Mouse (Mus musculus) CH12.LX (cell line): Measurements from ENCODE around the gene Tdp1. TPM values are rescaled to one million over a fixed set of nuclear protein-coding genes. Genes with fewer than 3 reads are reported as not detected.

Experiments
- DNase-seq: peaks from one replicate; pipeline ENCODE4 v3.0.0-alpha.2; 2013; ENCODE audit errors: extremely low read depth
- H3K27ac ChIP-seq: 2 replicates; pipeline ENCODE4 v1.5.1; 2012; ENCODE audit warnings: low read depth, mild to moderate bottlenecking, control low read depth, moderate library complexity; ENCODE audit not compliant: insufficient read depth
- H3K27me3 ChIP-seq: replicated peaks from 2 replicates; pipeline ENCODE3; 2012; ENCODE audit warnings: inconsistent platforms
- H3K36me3 ChIP-seq, 2 experiments: replicated peaks in 1 of 2; 2 replicates each; pipeline versions ENCODE3 to v1.6.1; 2012; ENCODE audit warnings: inconsistent platforms in 1 of 2, low read length in 1 of 2, mild to moderate bottlenecking in 1 of 2, mixed read lengths in 1 of 2, moderate library complexity in 1 of 2; ENCODE audit not compliant: control insufficient read depth in 1 of 2, insufficient read depth in 1 of 2
- H3K4me1 ChIP-seq, 2 experiments: 2 replicates each; pipeline ENCODE4 v1.6.1; 2012; ENCODE audit warnings: inconsistent platforms in 1 of 2, moderate library complexity in 1 of 2; ENCODE audit not compliant: insufficient read depth in 2 of 2, control insufficient read depth in 1 of 2
- H3K4me2 ChIP-seq: 2 replicates; pipeline ENCODE4 v1.6.1; 2012; ENCODE audit warnings: low read depth, mild to moderate bottlenecking, control low read depth; ENCODE audit not compliant: poor library complexity, insufficient read depth, severe bottlenecking
- H3K4me3 ChIP-seq, 3 experiments: fragments of 150-350 bp in 1 of 3; sonication (generic) in 1 of 3; replicated peaks in 1 of 3; 2 replicates each; pipeline versions ENCODE3 to v1.5.1; 2011 to 2012; ENCODE audit warnings: low read depth in 2 of 3, low read length in 2 of 3, mild to moderate bottlenecking in 2 of 3, moderate library complexity in 2 of 3, control low read depth in 1 of 3, improper control_type of control experiment in 1 of 3, inconsistent platforms in 1 of 3, mixed read lengths in 1 of 3; ENCODE audit not compliant: poor library complexity in 1 of 3
- H3K79me2 ChIP-seq: replicated peaks from 2 replicates; pipeline ENCODE4 v1.6.1; 2012; ENCODE audit warnings: mild to moderate bottlenecking, moderate library complexity; ENCODE audit not compliant: control insufficient read depth, poor library complexity, insufficient read depth, severe bottlenecking; ENCODE audit errors: extremely low read depth
- H3K9ac ChIP-seq: 2 replicates; pipeline ENCODE4 v1.6.1; 2012; ENCODE audit warnings: low read depth, mild to moderate bottlenecking, control low read depth, moderate library complexity; ENCODE audit not compliant: insufficient read depth
- H3K9me3 ChIP-seq: replicated peaks from 2 replicates; pipeline ENCODE3; 2012; ENCODE audit warnings: low read length, inconsistent platforms, mixed read lengths
- BHLHE40 ChIP-seq: IDR thresholded peaks from 2 replicates; pipeline ENCODE4 v1.6.1; 2011; ENCODE audit warnings: mild to moderate bottlenecking, low read depth, low read length, improper control_type of control experiment
- CHD1 ChIP-seq: IDR thresholded peaks from 2 replicates; pipeline ENCODE4 v1.6.1; 2012; ENCODE audit warnings: low read depth, low read length, improper control_type of control experiment, inconsistent platforms
- CHD2 ChIP-seq: IDR thresholded peaks from 2 replicates; pipeline ENCODE4 v1.6.1; 2011; ENCODE audit warnings: low read length, improper control_type of control experiment
- CTCF ChIP-seq, 2 experiments: IDR thresholded peaks in 1 of 2; conservative IDR thresholded peaks in 1 of 2; 2 replicates each; pipeline ENCODE4 v1.5.1; 2011 to 2012; ENCODE audit warnings: low read depth in 2 of 2, low read length in 2 of 2, improper control_type of control experiment in 1 of 2, inconsistent platforms in 1 of 2, mild to moderate bottlenecking in 1 of 2, moderate library complexity in 1 of 2
- E2F4 ChIP-seq: IDR thresholded peaks from 2 replicates; pipeline ENCODE4 v1.6.1; 2011; ENCODE audit warnings: low read depth, low read length, improper control_type of control experiment; ENCODE audit not compliant: insufficient replicate concordance
- ELF1 ChIP-seq: IDR thresholded peaks from 2 replicates; pipeline ENCODE4 v1.6.1; 2014; ENCODE audit warnings: low read depth, mild to moderate bottlenecking, inconsistent platforms, low read length, improper control_type of control experiment
- EP300 ChIP-seq: IDR thresholded peaks from 2 replicates; pipeline ENCODE4 v1.6.1; 2011; ENCODE audit warnings: low read length, improper control_type of control experiment
- ETS1 ChIP-seq: conservative IDR thresholded peaks from 2 replicates; pipeline ENCODE4 v1.6.1; 2012; ENCODE audit warnings: low read depth, mild to moderate bottlenecking, inconsistent platforms, low read length, improper control_type of control experiment, moderate library complexity
- GABPA ChIP-seq: IDR thresholded peaks from 2 replicates; pipeline ENCODE4 v1.6.1; 2012; ENCODE audit warnings: low read depth, low read length, improper control_type of control experiment, inconsistent platforms; ENCODE audit not compliant: insufficient replicate concordance
- HCFC1 ChIP-seq: IDR thresholded peaks from 2 replicates; pipeline ENCODE4 v1.6.1; 2012; ENCODE audit warnings: low read depth, mild to moderate bottlenecking, inconsistent platforms, low read length, improper control_type of control experiment
- IRF4 ChIP-seq: IDR thresholded peaks from 2 replicates; pipeline ENCODE4 v1.6.1; 2014; ENCODE audit warnings: low read depth, mild to moderate bottlenecking, inconsistent platforms, low read length, improper control_type of control experiment
- JUN ChIP-seq: IDR thresholded peaks from 2 replicates; pipeline ENCODE4 v1.6.1; 2011; ENCODE audit warnings: low read depth, mild to moderate bottlenecking, low read length, improper control_type of control experiment, moderate library complexity; ENCODE audit not compliant: insufficient read depth
- JUND ChIP-seq: conservative IDR thresholded peaks from 2 replicates; pipeline ENCODE4 v1.6.1; 2011; ENCODE audit warnings: low read depth, low read length, improper control_type of control experiment
- KAT2A ChIP-seq: IDR thresholded peaks from 2 replicates; pipeline ENCODE4 v1.6.1; 2012; ENCODE audit warnings: low read length, improper control_type of control experiment, inconsistent platforms; ENCODE audit not compliant: insufficient replicate concordance
- MAFK ChIP-seq: IDR thresholded peaks from 2 replicates; pipeline ENCODE4 v1.6.1; 2011; ENCODE audit warnings: low read length, improper control_type of control experiment; ENCODE audit not compliant: insufficient replicate concordance
- MAX ChIP-seq: IDR thresholded peaks from 2 replicates; pipeline ENCODE4 v1.6.1; 2011; ENCODE audit warnings: low read length, improper control_type of control experiment
- MAZ ChIP-seq: IDR thresholded peaks from 2 replicates; pipeline ENCODE4 v1.6.1; 2012; ENCODE audit warnings: low read depth, mild to moderate bottlenecking, inconsistent platforms, low read length, improper control_type of control experiment, moderate library complexity
- MEF2A ChIP-seq: IDR thresholded peaks from 2 replicates; pipeline ENCODE4 v1.6.1; 2014; ENCODE audit warnings: low read depth, mild to moderate bottlenecking, inconsistent platforms, low read length, improper control_type of control experiment, borderline replicate concordance
- MXI1 ChIP-seq: IDR thresholded peaks from 2 replicates; pipeline ENCODE4 v1.6.1; 2011; ENCODE audit warnings: mild to moderate bottlenecking, low read depth, low read length, improper control_type of control experiment
- MYC ChIP-seq: IDR thresholded peaks from 2 replicates; pipeline ENCODE4 v1.6.1; 2011; ENCODE audit warnings: low read depth, mild to moderate bottlenecking, improper control_type of control experiment, low read length
- NELFE ChIP-seq: IDR thresholded peaks from 2 replicates; pipeline ENCODE4 v1.6.1; 2011; ENCODE audit warnings: low read depth, low read length, improper control_type of control experiment
- NRF1 ChIP-seq: IDR thresholded peaks from 2 replicates; pipeline ENCODE4 v1.6.1; 2014; ENCODE audit warnings: low read depth, mild to moderate bottlenecking, inconsistent platforms, low read length, improper control_type of control experiment, moderate library complexity
- PAX5 ChIP-seq: IDR thresholded peaks from 2 replicates; pipeline ENCODE4 v1.6.1; 2012; ENCODE audit warnings: low read length, inconsistent platforms, mixed read lengths
- POLR2A ChIP-seq: IDR thresholded peaks from 2 replicates; pipeline ENCODE4 v1.6.1; 2011; ENCODE audit warnings: low read depth, mild to moderate bottlenecking, improper control_type of control experiment, low read length
- POLR2AphosphoS2 ChIP-seq: IDR thresholded peaks from 2 replicates; pipeline ENCODE4 v1.6.1; 2011; ENCODE audit warnings: low read depth, low read length, improper control_type of control experiment
- RAD21 ChIP-seq: IDR thresholded peaks from 2 replicates; pipeline ENCODE4 v1.6.1; 2011; ENCODE audit warnings: low read depth, mild to moderate bottlenecking, low read length, improper control_type of control experiment, moderate library complexity
- RCOR1 ChIP-seq: conservative IDR thresholded peaks from 2 replicates; pipeline ENCODE4 v1.6.1; 2012; ENCODE audit warnings: low read depth, mild to moderate bottlenecking, inconsistent platforms, low read length, improper control_type of control experiment
- SIN3A ChIP-seq: IDR thresholded peaks from 2 replicates; pipeline ENCODE4 v1.6.1; 2012; ENCODE audit warnings: low read length, improper control_type of control experiment, inconsistent platforms
- SMC3 ChIP-seq: IDR thresholded peaks from 2 replicates; pipeline ENCODE4 v1.6.1; 2011; ENCODE audit warnings: low read depth, low read length, improper control_type of control experiment
- TBP ChIP-seq: conservative IDR thresholded peaks from 2 replicates; pipeline ENCODE4 v1.6.1; 2011; ENCODE audit warnings: low read depth, low read length, improper control_type of control experiment
- TCF12 ChIP-seq: IDR thresholded peaks from 2 replicates; pipeline ENCODE4 v1.6.1; 2014; ENCODE audit warnings: low read depth, mild to moderate bottlenecking, inconsistent platforms, low read length, improper control_type of control experiment
- UBTF ChIP-seq: IDR thresholded peaks from 2 replicates; pipeline ENCODE4 v1.6.1; 2012; ENCODE audit warnings: low read depth, mild to moderate bottlenecking, inconsistent platforms, low read length, improper control_type of control experiment, moderate library complexity
- USF1 ChIP-seq: IDR thresholded peaks from 2 replicates; pipeline ENCODE4 v1.6.1; 2014; ENCODE audit warnings: low read depth, mild to moderate bottlenecking, inconsistent platforms, low read length, improper control_type of control experiment
- USF2 ChIP-seq: conservative IDR thresholded peaks from 2 replicates; pipeline ENCODE4 v1.6.1; 2011; ENCODE audit warnings: low read depth, low read length, improper control_type of control experiment
- ZC3H11A ChIP-seq: IDR thresholded peaks from 2 replicates; pipeline ENCODE4 v1.6.1; 2012; ENCODE audit warnings: low read depth, mild to moderate bottlenecking, inconsistent platforms, low read length, improper control_type of control experiment
- ZKSCAN1 ChIP-seq: IDR thresholded peaks from 2 replicates; pipeline ENCODE4 v1.6.1; 2012; ENCODE audit warnings: low read depth, inconsistent platforms, low read length, improper control_type of control experiment, borderline replicate concordance
- ZMIZ1 ChIP-seq: IDR thresholded peaks from 2 replicates; pipeline ENCODE4 v1.6.1; 2012; ENCODE audit warnings: low read depth, mild to moderate bottlenecking, inconsistent platforms, low read length, improper control_type of control experiment
- ZNF384 ChIP-seq: IDR thresholded peaks from 2 replicates; pipeline ENCODE4 v1.6.1; 2012; ENCODE audit warnings: low read depth, low read length, improper control_type of control experiment, inconsistent platforms
- dilution Hi-C: fragments of 300-500 bp; cut with MboI; formaldehyde crosslinking; loops from 2 replicates; pipeline ENCODE4 v1.14.3; 2020; ENCODE audit warnings: low sequenced_read_pairs; ENCODE audit not compliant: extremely low pct_unique_long_range_greater_than_20kb, extremely low pct_ligation_motif_present
- in situ Hi-C: fragments of 300-500 bp; cut with MboI; formaldehyde crosslinking; loops from 3 replicates; pipeline ENCODE4 v1.14.3; 2019; ENCODE audit warnings: low sequenced_read_pairs, low pct_ligation_motif_present, low pct_unique_long_range_greater_than_20kb, mixed read lengths
- polyA plus RNA-seq: library from polyadenylated mRNA; unstranded; fragments of >175 nt; gene quantifications from 2 replicates; pipeline ENCODE4 v1.2.1, GENCODE M21; 2012; ENCODE audit warnings: low read depth; ENCODE audit not compliant: insufficient read length
- total RNA-seq, 2 experiments: library from RNA; depleted of rRNA; stranded (reverse); fragments of 300-350 nt in 1 of 2; fragments of >200 nt in 1 of 2; gene quantifications; 2 replicates each; pipeline ENCODE4 v1.2.3; 2012 to 2014

Tdp1 gene
- total and polyA plus RNA-seq, 3 experiments = 16.9 to 53.7 (median 27.4) TPM

- TF ChIP-seq ZNF384 (no peak), NRF1 (no peak)
Measured at GRCm38 (mm10) chr12:99973659-99974058, 89.3 kb downstream of the Tdp1 start (continued).

GRCm38 (mm10) chr12:99979541-99979940 lies 95.2 kb downstream of the Tdp1 start:
- in situ Hi-C loops = no loop called here
- Histone ChIP-seq H3K27ac (no peak overlapping the region), H3K36me3 (no peaks in the 10 kb centered on the region), H3K4me1 (peaks cover 3 to 14% of the 10 kb centered on the region in 2 experiments; a peak in 3 of 4 replicates), H3K27me3 (no peaks in the 10 kb centered on the region), H3K9me3 (peaks cover 7% of the 10 kb centered on the region), H3K9ac (no peak overlapping the region), H3K4me2 (no peak overlapping the region), H3K4me3 (no peak overlapping the region), H3K79me2 (no peaks in the 10 kb centered on the region)
- dilution Hi-C loops = no loop called here
- peak; percentile 97 for TF ChIP-seq JUND
- no peak for TF ChIP-seq TBP
- TF ChIP-seq RCOR1 = no peak
- TF ChIP-seq MAFK = 0 out of 2 replicates have a peak, but pooled peaks have one; percentile 14
- no peak for TF ChIP-seq MXI1
- TF ChIP-seq ZNF384 = 0 out of 2 replicates have a peak, but pooled peaks have one; percentile 11
- no peak for TF ChIP-seq NRF1
- TF ChIP-seq NELFE = no peak; the same call in 1 of the 2 replicates
- no peak for TF ChIP-seq ZKSCAN1
- TF ChIP-seq MAZ = no peak
- TF ChIP-seq USF2 = no peak
- TF ChIP-seq IRF4 = peak; percentile 76
- TF ChIP-seq TCF12 = 0 out of 2 replicates have a peak, but pooled peaks have one; percentile 29
- TF ChIP-seq CTCF (conservative IDR thresholded peaks at IDR 0.05 in 1 of 2, IDR thresholded peaks at IDR 0.05 in 1 of 2; ENCODE audit: low read depth in 2 of 2, low read length in 2 of 2) = no peak
- TF ChIP-seq ZMIZ1 = no peak
- TF ChIP-seq UBTF = no peak
- peak; percentile 96 for TF ChIP-seq JUN
- no peak for TF ChIP-seq POLR2AphosphoS2
- TF ChIP-seq RAD21 = no peak
- TF ChIP-seq MAX = peak; percentile 44; the same call in 1 of the 2 replicates
- no peak; the same call in 1 of the 2 replicates for TF ChIP-seq HCFC1
- TF ChIP-seq EP300 = peak; percentile 90
- TF ChIP-seq ETS1 = peak; percentile 90
- no peak for TF ChIP-seq KAT2A
- TF ChIP-seq MEF2A = peak; percentile 91
- no peak for TF ChIP-seq PAX5
- TF ChIP-seq CHD2 = no peak
- TF ChIP-seq BHLHE40 = peak; percentile 65
- no peak for TF ChIP-seq SIN3A
- peak; percentile 51; the same call in 1 of the 2 replicates for TF ChIP-seq MYC
- TF ChIP-seq ZC3H11A = no peak
- TF ChIP-seq SMC3 = no peak
- TF ChIP-seq ELF1 = peak; percentile 53
- TF ChIP-seq GABPA = no peak
- TF ChIP-seq USF1 = no peak
- TF ChIP-seq E2F4 = 0 out of 2 replicates have a peak, but pooled peaks have one; percentile 32
- no peak for TF ChIP-seq CHD1
- no peak for TF ChIP-seq POLR2A
- peak; percentile 78 for DNase-seq
